Mouse (Mus musculus): ENCODE results near the gene Arf1. TPM values are rescaled to one million over a fixed set of nuclear protein-coding genes. Genes with fewer than 3 reads are reported as not detected.

Gene Arf1
- total and polyA plus RNA-seq, 3 experiments, result 541 to 617 TPM; not detected in 1

DNA sequence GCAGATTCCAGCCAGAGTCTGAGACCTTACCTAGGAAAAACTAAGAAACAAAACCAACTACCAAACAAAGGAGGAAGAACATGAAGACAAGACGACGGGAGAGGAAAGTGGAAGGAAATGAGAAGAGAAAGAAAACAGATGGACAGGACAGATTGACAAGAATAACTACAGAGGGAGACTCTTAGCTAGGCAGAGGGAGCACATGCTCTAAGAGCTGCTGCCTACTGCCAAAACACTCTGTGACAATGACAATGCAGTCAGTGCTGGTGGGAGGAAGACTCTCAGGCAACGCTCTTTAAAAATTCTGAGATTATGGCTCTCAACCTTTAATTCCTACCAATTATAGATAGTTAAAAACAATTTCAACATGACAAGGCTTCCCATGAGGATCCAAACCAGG is 11.1 kb downstream of the Arf1 start:
- TF ChIP-seq GATA1 (IDR thresholded peaks at IDR 0.05; ENCODE audit: low read depth, low read length), result 0 out of 2 replicates have a peak, but pooled peaks have one; percentile 24
- TF ChIP-seq RCOR1 (IDR thresholded peaks at IDR 0.05; ENCODE audit: low read depth, low read length), result no peak
- no peak for TF ChIP-seq KAT2A (conservative IDR thresholded peaks at IDR 0.05; ENCODE audit: low read depth, low read length)
- TF ChIP-seq CTCF (IDR thresholded peaks at IDR 0.05 in 2 of 3, conservative IDR thresholded peaks at IDR 0.05 in 1 of 3; ENCODE audit: control insufficient read depth in 1 of 3, insufficient read depth in 1 of 3, low read depth in 2 of 3, low read length in 3 of 3, poor library complexity in 1 of 3, severe bottlenecking in 1 of 3), result no peak
- TF ChIP-seq SMC3 (IDR thresholded peaks at IDR 0.05; ENCODE audit: low read depth, low read length), result no peak
- TF ChIP-seq MYC (IDR thresholded peaks at IDR 0.05; ENCODE audit: low read depth, low read length), result peak; percentile 84
- TF ChIP-seq CHD2 (IDR thresholded peaks at IDR 0.05; ENCODE audit: low read length), result peak; percentile 34
- TF ChIP-seq TAL1 (IDR thresholded peaks at IDR 0.05; ENCODE audit: low read length), result peak; percentile 68
- peak in 1 of 2 experiments; percentile 61; a peak in 2 of 4 replicates for TF ChIP-seq EP300 (IDR thresholded peaks at IDR 0.05; ENCODE audit: low read depth in 1 of 2, low read length in 2 of 2)
- TF ChIP-seq SIN3A (IDR thresholded peaks at IDR 0.05; ENCODE audit: low read length), result peak; percentile 27; the same call in 1 of the 2 replicates
- peak; percentile 79 for TF ChIP-seq MXI1 (IDR thresholded peaks at IDR 0.05; ENCODE audit: low read depth, low read length)
- no peak for TF ChIP-seq ELF1 (IDR thresholded peaks at IDR 0.05; ENCODE audit: low read depth, low read length)
- peak; percentile 88 for TF ChIP-seq MAX (IDR thresholded peaks at IDR 0.05; ENCODE audit: low read length)
- H3K4me1 ChIP-seq (ENCODE audit: control insufficient read depth in 1 of 2, insufficient read depth in 2 of 2, low read length in 2 of 2), result peaks cover 24 to 37% of the 10 kb centered on the region in 2 experiments
- peaks cover 38 to 72% of the 10 kb centered on the region in 2 experiments for H3K36me3 ChIP-seq (ENCODE audit: control insufficient read depth in 1 of 2, insufficient read depth in 2 of 2, low read length in 2 of 2)

DNA sequence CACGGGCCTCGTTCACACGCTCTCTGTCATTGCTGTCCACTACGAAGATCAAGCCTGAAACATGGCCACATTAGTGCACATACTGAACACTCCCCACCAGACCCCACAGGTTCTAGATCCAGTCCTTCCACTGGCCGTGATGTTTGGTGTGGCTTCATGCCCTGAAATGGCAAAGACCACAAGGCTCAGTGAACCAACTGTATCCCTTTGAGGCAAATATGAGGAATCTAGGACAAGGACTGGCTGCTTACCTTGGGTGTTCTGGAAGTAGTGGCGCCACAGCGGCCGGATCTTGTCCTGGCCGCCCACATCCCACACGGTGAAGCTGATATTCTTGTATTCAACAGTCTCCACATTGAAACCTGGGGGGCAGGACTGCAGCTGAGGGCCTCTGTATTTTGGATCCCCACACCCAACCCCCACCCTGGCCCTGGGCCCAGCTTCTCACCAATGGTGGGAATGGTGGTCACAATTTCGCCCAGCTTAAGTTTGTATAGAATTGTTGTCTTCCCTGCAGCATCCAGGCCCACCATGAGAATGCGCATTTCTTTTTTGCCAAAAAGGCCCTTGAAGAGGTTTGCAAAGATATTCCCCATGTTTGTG is 15.1 kb downstream of the Arf1 start:
- no peak for DNase-seq (ENCODE audit: low read depth, low spot score)
- H3K36me3 ChIP-seq (ENCODE audit: control insufficient read depth in 1 of 2, insufficient read depth in 2 of 2, low read length in 2 of 2), result peaks cover 35 to 62% of the 10 kb centered on the region in 2 experiments

More for the DNA sequence above, 11.1 kb downstream of the Arf1 start:
- Histone ChIP-seq H3K9ac (ENCODE audit: control insufficient read depth, low read depth, low read length, poor library complexity, severe bottlenecking) (no peak overlapping the region), H3K27ac (ENCODE audit: control insufficient read depth, low read depth, low read length) (no peak overlapping the region; the same call in 1 of the 2 replicates), H3K27me3 (ENCODE audit: control insufficient read depth in 1 of 2, insufficient read depth in 2 of 2, low read length in 2 of 2) (no peaks in the 10 kb centered on the region), H3K4me3 (ENCODE audit: control insufficient read depth in 1 of 2, insufficient read depth in 1 of 2, low read depth in 2 of 2, low read length in 2 of 2) (no peak overlapping the region), H3K79me2 (ENCODE audit: control insufficient read depth, insufficient read depth, low read length, poor library complexity) (peaks cover 81% of the 10 kb centered on the region), H3K9me3 (replicated peaks; ENCODE audit: insufficient read depth, low read length) (no peaks in the 10 kb centered on the region)
- DNase-seq (ENCODE audit: low read depth, low spot score), result peak; percentile 71

More for the DNA sequence above, 15.1 kb downstream of the Arf1 start:
- H3K27me3 ChIP-seq (ENCODE audit: control insufficient read depth in 1 of 2, insufficient read depth in 2 of 2, low read length in 2 of 2), result no peaks in the 10 kb centered on the region
- H3K4me1 ChIP-seq (ENCODE audit: control insufficient read depth in 1 of 2, insufficient read depth in 2 of 2, low read length in 2 of 2), result peaks cover 20 to 29% of the 10 kb centered on the region in 2 experiments
- no peaks in the 10 kb centered on the region for H3K9me3 ChIP-seq (replicated peaks; ENCODE audit: insufficient read depth, low read length)
- peaks cover 58% of the 10 kb centered on the region for H3K79me2 ChIP-seq (ENCODE audit: control insufficient read depth, insufficient read depth, low read length, poor library complexity)
- H3K9ac ChIP-seq (ENCODE audit: control insufficient read depth, low read depth, low read length, poor library complexity, severe bottlenecking), result no peak overlapping the region
- H3K27ac ChIP-seq (ENCODE audit: control insufficient read depth, low read depth, low read length), result no peak overlapping the region
- no peak overlapping the region for H3K4me3 ChIP-seq (ENCODE audit: control insufficient read depth in 1 of 2, insufficient read depth in 1 of 2, low read depth in 2 of 2, low read length in 2 of 2)
- no peak for TF ChIP-seq USF2 (IDR thresholded peaks at IDR 0.05; ENCODE audit: borderline replicate concordance in 1 of 2, insufficient read depth in 1 of 2, low read depth in 1 of 2, low read length in 2 of 2)
- TF ChIP-seq SMC3 (IDR thresholded peaks at IDR 0.05; ENCODE audit: low read depth, low read length), result no peak
- no peak for TF ChIP-seq CTCF (IDR thresholded peaks at IDR 0.05 in 2 of 3, conservative IDR thresholded peaks at IDR 0.05 in 1 of 3; ENCODE audit: control insufficient read depth in 1 of 3, insufficient read depth in 1 of 3, low read depth in 2 of 3, low read length in 3 of 3, poor library complexity in 1 of 3, severe bottlenecking in 1 of 3)
- 0 out of 2 replicates have a peak, but pooled peaks have one; percentile 7 for TF ChIP-seq POLR2AphosphoS2 (IDR thresholded peaks at IDR 0.05; ENCODE audit: low read length)
- TF ChIP-seq TBP (IDR thresholded peaks at IDR 0.05; ENCODE audit: low read depth, low read length), result no peak
- TF ChIP-seq RAD21 (IDR thresholded peaks at IDR 0.05; ENCODE audit: low read depth, low read length), result no peak
- TF ChIP-seq MAX (IDR thresholded peaks at IDR 0.05; ENCODE audit: low read length), result no peak
- no peak for TF ChIP-seq RCOR1 (IDR thresholded peaks at IDR 0.05; ENCODE audit: low read depth, low read length)
- TF ChIP-seq ETS1 (IDR thresholded peaks at IDR 0.05; ENCODE audit: low read depth, low read length), result no peak
- TF ChIP-seq MAFK (IDR thresholded peaks at IDR 0.05; ENCODE audit: borderline replicate concordance, low read depth, low read length), result no peak
- TF ChIP-seq MAZ (IDR thresholded peaks at IDR 0.05; ENCODE audit: low read depth, low read length), result no peak
- TF ChIP-seq ZKSCAN1 (IDR thresholded peaks at IDR 0.05; ENCODE audit: low read depth, low read length), result no peak
- no peak for TF ChIP-seq NELFE (IDR thresholded peaks at IDR 0.05; ENCODE audit: low read depth, low read length)
- TF ChIP-seq POLR2A (IDR thresholded peaks at IDR 0.05; ENCODE audit: control insufficient read depth in 1 of 2, insufficient read depth in 1 of 2, low read depth in 1 of 2, low read length in 2 of 2, poor library complexity in 1 of 2), result 0 out of 4 replicates have a peak, but pooled peaks of 1 of the 2 experiments have one; percentile 12

Measured in MEL (cell line).